Mouse (Mus musculus) spleen, postnatal 36 days (tissue): ENCODE measurements around the gene Klhl33.

Experiments used
- DNase-seq, 2 experiments: peaks; one replicate each; pipeline ENCODE4 v3.0.0; 2022; ENCODE audit warnings: low spot score in 2 of 2, mixed read lengths in 1 of 2

The Klhl33 gene

GRCm38 (mm10) chr14:50855788-50856187, 41.5 kb downstream of the Klhl33 start:
- no peak for DNase-seq
